Mouse (Mus musculus) stomach, embryonic 15.5 days (tissue): ENCODE results near the gene Olfr1386. TPM values are rescaled to one million over a fixed set of nuclear protein-coding genes. Genes with fewer than 3 reads are reported as not detected.

ENCODE experiments used
- polyA plus RNA-seq: library from polyadenylated mRNA; unstranded; fragments of >200 nt; fragmentation: Nextera tagmentation; extraction: Ambion mirVana; gene quantifications from 2 replicates; pipeline ENCODE4 v1.2.1, GENCODE M21; 2015

Olfr1386 gene
- polyA plus RNA-seq, 1 experiment from 2014 or later = not detected

Other genes with a start within 250 kb of the Olfr1386 start
- 59.3 and 59.9 TPM in 2 replicates for gene Mgat1, start 220.9 kb upstream of the Olfr1386 start, polyA plus RNA-seq
- gene Olfr1393, start 186.7 kb upstream of the Olfr1386 start, polyA plus RNA-seq = not detected in 2 replicates
- 0.06 TPM in 1 of 2 replicates, not detected in the other for gene Olfr1392, start 179.8 kb upstream of the Olfr1386 start, polyA plus RNA-seq
- not detected in 2 replicates for gene Olfr10, start 160.3 kb upstream of the Olfr1386 start, polyA plus RNA-seq
- not detected in 2 replicates for gene Olfr1391, start 142.3 kb upstream of the Olfr1386 start, polyA plus RNA-seq
- gene Olfr1390, start 129.9 kb upstream of the Olfr1386 start, polyA plus RNA-seq = not detected in 2 replicates
- gene Olfr1389, start 42.0 kb upstream of the Olfr1386 start, polyA plus RNA-seq = not detected in 2 replicates
- 0.12 and 0.15 TPM in 2 replicates for gene Olfr1388, start 28.4 kb upstream of the Olfr1386 start, polyA plus RNA-seq
- gene Olfr1387, start 9.7 kb upstream of the Olfr1386 start, polyA plus RNA-seq = not detected in 2 replicates
- 0.04 TPM in 1 of 2 replicates, not detected in the other for gene Olfr1385, start 24.0 kb downstream of the Olfr1386 start, polyA plus RNA-seq
- not detected in 2 replicates for gene Olfr1384, start 41.7 kb downstream of the Olfr1386 start, polyA plus RNA-seq
- gene Olfr1383, start 54.6 kb downstream of the Olfr1386 start, polyA plus RNA-seq = not detected in 2 replicates
- gene Olfr1382, start 63.2 kb downstream of the Olfr1386 start, polyA plus RNA-seq = not detected in 2 replicates
- gene Olfr1381, start 78.4 kb downstream of the Olfr1386 start, polyA plus RNA-seq = not detected in 2 replicates
- gene Olfr1380, start 91.8 kb downstream of the Olfr1386 start, polyA plus RNA-seq = not detected in 2 replicates
- gene Flt4, start 144.2 kb downstream of the Olfr1386 start, polyA plus RNA-seq = 4.9 and 5.7 TPM in 2 replicates
- not detected in 2 replicates for gene Scgb3a1, start 198.6 kb downstream of the Olfr1386 start, polyA plus RNA-seq
- gene Cnot6, start 247.7 kb downstream of the Olfr1386 start, polyA plus RNA-seq = 47.6 and 49.2 TPM in 2 replicates